Mouse (Mus musculus) midbrain, embryonic 16.5 days (tissue): ENCODE results near the gene Cartpt. TPM values are rescaled to one million over a fixed set of nuclear protein-coding genes. Genes with fewer than 3 reads are reported as not detected.
"Not testable (repeated sequence)": the region's sequence is repeated elsewhere in the genome, so short reads cannot be mapped to it uniquely, and the experiment has no call there.

Experiments
- ATAC-seq: fragments of 200-750 bp; cut with Nextera tagmentation; 2 replicates; pipeline ENCODE4 v1.8.0; 2017; ENCODE audit warnings: moderate TSS enrichment
- H3K27ac ChIP-seq: fragments of 300-500 bp; sonication (generic); 2 replicates; pipeline ENCODE4 v1.5.1; 2014; ENCODE audit warnings: mild to moderate bottlenecking, low read length, mixed read lengths
- H3K27me3 ChIP-seq: fragments of 300-500 bp; sonication (generic); 2 replicates; pipeline ENCODE4 v1.6.1; 2014; ENCODE audit warnings: low read depth, low read length, mixed read lengths; ENCODE audit not compliant: control insufficient read depth, insufficient read depth
- H3K36me3 ChIP-seq: fragments of 300-500 bp; sonication (generic); 2 replicates; pipeline ENCODE4 v1.6.1; 2014; ENCODE audit warnings: mild to moderate bottlenecking, low read length, moderate library complexity, mixed read lengths; ENCODE audit not compliant: control insufficient read depth, insufficient read depth
- H3K4me1 ChIP-seq: fragments of 300-500 bp; sonication (generic); 2 replicates; pipeline ENCODE4 v1.6.1; 2014; ENCODE audit warnings: mild to moderate bottlenecking, low read length, mixed read lengths; ENCODE audit not compliant: control insufficient read depth, insufficient read depth
- H3K4me2 ChIP-seq: fragments of 300-500 bp; sonication (generic); 2 replicates; pipeline ENCODE4 v1.6.1; 2014; ENCODE audit warnings: mild to moderate bottlenecking, low read length, mixed read lengths
- H3K4me3 ChIP-seq: fragments of 300-500 bp; sonication (generic); 2 replicates; pipeline ENCODE4 v1.5.1; 2014; ENCODE audit warnings: low read depth, mild to moderate bottlenecking, low read length, moderate library complexity, mixed read lengths
- H3K9ac ChIP-seq: fragments of 300-500 bp; sonication (generic); 2 replicates; pipeline ENCODE4 v1.6.1; 2014; ENCODE audit warnings: low read depth, low read length, mixed read lengths
- H3K9me3 ChIP-seq: fragments of 300-500 bp; sonication (generic); replicated peaks from 2 replicates; pipeline ENCODE4 v1.6.1; 2014; ENCODE audit warnings: mild to moderate bottlenecking, low read length, mixed read lengths; ENCODE audit not compliant: control insufficient read depth, poor library complexity, severe bottlenecking
- WGBS: fragments of 180-500 bp; shearing (Covaris S2); extraction: QIAGEN DNeasy Blood & Tissue Kit; methylation state at CpG from one replicate; pipeline ENCODE4 v1.1.7; 2014; 5-methylcytosine and 5-hydroxymethylcytosine counted together
- polyA plus RNA-seq: library from polyadenylated mRNA; unstranded; fragments of >200 nt; fragmentation: Nextera tagmentation; extraction: Ambion mirVana; gene quantifications from 2 replicates; pipeline ENCODE4 v1.2.1, GENCODE M21; 2015

The Cartpt gene
- polyA plus RNA-seq, 1 experiment from 2014 or later, result 17.0 TPM

- Histone ChIP-seq H3K27ac (no peak overlapping the region), H3K4me3 (no peak overlapping the region), H3K4me2 (no peak overlapping the region), H3K27me3 (no peaks in the 10 kb centered on the region), H3K36me3 (no peaks in the 10 kb centered on the region), H3K9me3 (no peaks in the 10 kb centered on the region), H3K9ac (no peak overlapping the region), H3K4me1 (no peaks in the 10 kb centered on the region)
- 39% methylated on average over 5 of the region's 5 CpGs for WGBS
- ATAC-seq, result no peak
Measured at GRCm38 (mm10) chr13:99926249-99926648, 25.4 kb upstream of the Cartpt start.

GRCm38 (mm10) chr13:99915632-99916031 lies 14.7 kb upstream of the Cartpt start:
- Histone ChIP-seq H3K4me3 (no peak overlapping the region), H3K4me1 (no peaks in the 10 kb centered on the region), H3K36me3 (no peaks in the 10 kb centered on the region), H3K9me3 (no peaks in the 10 kb centered on the region), H3K27me3 (no peaks in the 10 kb centered on the region), H3K9ac (no peak overlapping the region), H3K27ac (no peak overlapping the region), H3K4me2 (no peak overlapping the region)
- ATAC-seq, result no peak
- 81% methylated on average over 5 of the region's 5 CpGs for WGBS

- 1% methylated on average over 30 of the region's 30 CpGs for WGBS
- ATAC-seq, result peak; percentile 62
- Histone ChIP-seq H3K9me3 (no peaks in the 10 kb centered on the region), H3K4me1 (peaks cover 15% of the 10 kb centered on the region), H3K9ac (peak overlapping the region; percentile 63), H3K4me2 (peak overlapping the region; percentile 62), H3K36me3 (no peaks in the 10 kb centered on the region), H3K27me3 (peaks cover 19% of the 10 kb centered on the region), H3K4me3 (peak overlapping the region; percentile 45), H3K27ac (no peak overlapping the region)
Measured at GRCm38 (mm10) chr13:99900557-99900892, 366 bp downstream of the Cartpt start.

- WGBS, result 5% methylated on average over 38 of the region's 38 CpGs
- Histone ChIP-seq H3K4me2 (peak overlapping the region; percentile 62), H3K27me3 (peaks cover 19% of the 10 kb centered on the region), H3K9ac (peak overlapping the region; percentile 63), H3K4me3 (peak overlapping the region; percentile 45), H3K36me3 (no peaks in the 10 kb centered on the region), H3K4me1 (peaks cover 15% of the 10 kb centered on the region), H3K9me3 (no peaks in the 10 kb centered on the region), H3K27ac (no peak overlapping the region)
- 0 out of 2 replicates have a peak, but pooled peaks have one; percentile 28 for ATAC-seq
Measured at GRCm38 (mm10) chr13:99899670-99900556, 978 bp downstream of the Cartpt start.

GRCm38 (mm10) chr13:99898816-99899215 lies 2.1 kb downstream of the Cartpt start:
- Histone ChIP-seq H3K27ac (no peak overlapping the region), H3K4me3 (no peak overlapping the region), H3K27me3 (peaks cover 19% of the 10 kb centered on the region), H3K4me1 (peaks cover 15% of the 10 kb centered on the region), H3K4me2 (no peak overlapping the region), H3K9me3 (no peaks in the 10 kb centered on the region), H3K9ac (no peak overlapping the region), H3K36me3 (no peaks in the 10 kb centered on the region)
- WGBS, result 20% methylated on average over 14 of the region's 14 CpGs
- ATAC-seq, result no peak

GRCm38 (mm10) chr13:99885636-99886035 lies 15.3 kb downstream of the Cartpt start:
- 48% methylated on average over 6 of the region's 6 CpGs for WGBS
- ATAC-seq, result no peak
- H3K4me2 ChIP-seq, result no peak overlapping the region
- no peaks in the 10 kb centered on the region for H3K4me1 ChIP-seq
- H3K9ac ChIP-seq, result no peak overlapping the region
- H3K27ac ChIP-seq, result no peak overlapping the region
- no peaks in the 10 kb centered on the region for H3K9me3 ChIP-seq
- no peak overlapping the region for H3K4me3 ChIP-seq
- no peaks in the 10 kb centered on the region for H3K36me3 ChIP-seq
- H3K27me3 ChIP-seq, result no peaks in the 10 kb centered on the region

- 76% methylated on average over 8 of the region's 8 CpGs for WGBS
- H3K9ac ChIP-seq, H3K4me2 ChIP-seq, H3K9me3 ChIP-seq, H3K4me1 ChIP-seq, H3K36me3 ChIP-seq, H3K27ac ChIP-seq, H3K27me3 ChIP-seq, H3K4me3 ChIP-seq, ATAC-seq: not testable (repeated sequence)
Measured at GRCm38 (mm10) chr13:99881774-99882173, 19.1 kb downstream of the Cartpt start.

- Histone ChIP-seq H3K4me1 (no peaks in the 10 kb centered on the region), H3K27me3 (no peaks in the 10 kb centered on the region), H3K4me2 (no peak overlapping the region), H3K9me3 (no peaks in the 10 kb centered on the region), H3K27ac (no peak overlapping the region), H3K4me3 (no peak overlapping the region), H3K9ac (no peak overlapping the region), H3K36me3 (no peaks in the 10 kb centered on the region)
- no peak for ATAC-seq
- 68% methylated on average over 10 of the region's 10 CpGs for WGBS
Measured at GRCm38 (mm10) chr13:99879696-99880095, 21.2 kb downstream of the Cartpt start.

- H3K4me2 ChIP-seq, result no peak overlapping the region
- H3K9ac ChIP-seq, result no peak overlapping the region
- H3K9me3 ChIP-seq, result no peaks in the 10 kb centered on the region
- 100% methylated on average over 1 of the region's 1 CpGs for WGBS
- H3K4me3 ChIP-seq, result no peak overlapping the region
- no peak for ATAC-seq
- no peaks in the 10 kb centered on the region for H3K27me3 ChIP-seq
- H3K36me3 ChIP-seq, result no peaks in the 10 kb centered on the region
- H3K27ac ChIP-seq, result no peak overlapping the region
- no peaks in the 10 kb centered on the region for H3K4me1 ChIP-seq
Measured at GRCm38 (mm10) chr13:99872059-99872458, 28.8 kb downstream of the Cartpt start.
